Mouse (Mus musculus): ENCODE measurements around the gene Stac2.

GRCm38 (mm10) chr11:98034840-98035239 lies 18.4 kb downstream of the Stac2 start:
- TF ChIP-seq CTCF (IDR thresholded peaks at IDR 0.05; ENCODE audit: control insufficient read depth, insufficient read depth, insufficient replicate concordance, low read depth, low read length) (no peak), POLR2A (IDR thresholded peaks at IDR 0.05; ENCODE audit: control insufficient read depth, low read depth, low read length) (no peak)
